Mouse (Mus musculus) erythroblast, embryonic 14.5 days (primary cell): ENCODE measurements around the gene Ano6.

Source experiments
- GATA1 ChIP-seq: IDR thresholded peaks from 2 replicates; pipeline ENCODE4 v1.6.1; 2012; ENCODE audit warnings: low read length, inconsistent platforms, mixed read lengths
- TAL1 ChIP-seq: IDR thresholded peaks from 3 replicates; pipeline ENCODE4 v1.6.1; 2012; ENCODE audit warnings: low read length, inconsistent platforms, mixed read lengths

- no peak for TF ChIP-seq TAL1
- TF ChIP-seq GATA1, result no peak
Measured at GRCm38 (mm10) chr15:95895699-95896098, 105.1 kb downstream of the Ano6 start.
